Mouse (Mus musculus) left cerebral cortex, adult 8-10 months (tissue): ENCODE measurements at regions not wholly inside any gene's neighbourhood (a gene's known extent, or its start where the extent isn't known, plus 50 kb on each side); places are given as distances from the start of the nearest gene placed in this dataset.

Experiments
- DNase-seq, 2 experiments: peaks; one replicate each; pipeline ENCODE4 v3.0.0; 2022; ENCODE audit warnings: low spot score in 2 of 2

DNA sequence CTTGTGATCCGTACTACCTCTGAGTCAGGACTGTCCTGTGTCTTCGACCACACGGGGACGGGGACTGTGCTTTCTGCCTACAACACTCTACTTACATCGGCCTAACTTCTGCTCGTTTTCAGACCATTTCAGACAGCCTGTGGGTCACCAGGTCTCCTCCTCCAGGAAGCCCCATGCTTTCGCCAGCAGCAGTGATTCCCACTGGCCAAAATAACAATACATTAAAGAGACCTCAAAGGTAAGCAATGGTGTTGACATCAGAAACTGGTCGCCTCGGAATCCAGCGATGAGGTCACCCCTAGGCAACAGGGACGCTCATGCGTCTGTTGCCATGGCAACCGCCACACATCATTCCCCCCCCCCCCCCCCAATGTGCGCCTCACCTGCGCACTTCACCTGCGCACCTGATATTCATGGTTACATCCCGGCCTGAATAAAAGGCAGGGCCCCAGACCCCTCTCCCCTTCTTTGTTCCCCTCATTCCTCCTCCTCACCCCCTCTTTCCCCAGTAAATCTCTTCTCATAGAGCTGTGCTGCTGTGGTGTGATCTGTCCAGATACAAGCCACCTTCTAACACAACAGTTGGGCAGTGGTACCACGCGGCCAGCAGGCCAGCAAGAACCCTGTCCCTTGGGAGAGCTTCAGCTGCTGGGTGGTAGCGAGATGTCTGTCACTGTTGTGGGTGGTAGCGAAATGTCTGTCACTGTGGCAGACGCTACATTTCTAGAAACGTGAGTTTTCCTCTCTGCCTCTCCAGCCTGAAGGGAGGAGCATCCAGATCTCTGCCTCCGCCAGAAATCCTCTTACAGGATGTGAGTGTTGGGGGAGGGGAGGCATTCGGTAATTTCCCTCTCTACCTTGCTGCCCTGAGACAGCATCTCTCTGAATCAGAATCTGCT lies 145.0 kb downstream of the Setd4 start:
- DNase-seq, result no peak

DNA sequence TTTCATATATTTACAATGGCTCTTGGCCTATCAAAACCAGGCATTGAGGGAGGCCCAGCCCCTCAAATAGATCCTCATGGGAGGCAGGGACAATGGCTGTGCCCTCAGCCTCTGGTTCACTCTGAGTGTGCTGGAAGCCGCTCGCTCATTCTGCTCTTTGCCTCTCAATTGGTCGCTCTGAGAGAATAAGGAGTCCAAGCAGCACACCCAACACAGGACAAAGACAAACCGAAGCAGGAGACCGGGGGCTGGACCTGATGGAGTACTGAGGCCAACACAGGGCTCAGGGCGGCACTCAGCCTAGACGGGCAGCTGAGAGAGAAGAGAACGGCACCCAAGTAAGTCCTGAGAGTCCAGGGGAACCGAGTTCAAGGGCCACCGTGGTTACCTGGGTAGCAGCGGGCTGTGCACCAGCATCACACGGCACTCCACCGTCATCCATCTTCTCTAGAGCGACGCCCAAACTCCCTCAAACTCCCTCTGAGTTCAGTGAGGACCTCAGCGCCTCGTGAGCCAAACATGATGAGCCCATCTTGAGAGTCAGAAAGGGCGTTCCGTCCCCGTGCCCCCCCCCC lies 145.8 kb downstream of the Setd4 start:
- DNase-seq, result no peak

DNA sequence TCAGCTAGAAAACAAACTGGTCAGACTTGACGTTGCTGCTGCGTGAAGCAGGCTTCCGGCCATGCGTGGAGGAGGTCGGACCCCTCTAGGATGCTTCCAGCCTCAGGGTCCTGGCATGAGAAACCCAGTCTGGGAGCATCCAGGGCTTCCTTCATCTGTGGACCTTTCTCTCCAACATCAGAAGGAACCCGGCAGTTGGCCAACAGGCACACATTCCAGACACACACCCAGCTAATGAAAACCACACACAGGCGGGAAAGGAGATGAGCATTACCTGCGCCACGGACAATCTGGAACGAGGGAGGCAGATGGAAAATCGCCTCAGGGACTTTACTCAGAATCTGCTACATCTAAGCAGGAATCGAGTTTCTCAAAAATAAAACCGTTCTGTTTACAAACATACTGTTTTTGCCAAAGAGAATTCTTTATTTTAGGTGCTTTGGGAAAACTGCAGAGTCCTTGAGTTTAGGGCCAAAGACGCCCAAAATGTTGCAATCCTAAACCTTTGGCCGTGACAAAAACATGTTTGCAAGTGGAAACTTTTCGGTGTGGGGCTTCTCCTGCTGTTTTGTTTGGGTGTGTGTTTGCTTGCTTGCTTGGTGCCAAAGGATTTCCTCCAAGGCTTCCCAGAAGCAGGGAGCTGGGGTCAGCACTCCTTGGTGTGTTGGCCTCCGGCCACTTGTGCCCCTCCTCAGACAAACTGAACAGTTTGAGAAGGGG lies 147.0 kb downstream of the Setd4 start:
- DNase-seq, result no peak

DNA sequence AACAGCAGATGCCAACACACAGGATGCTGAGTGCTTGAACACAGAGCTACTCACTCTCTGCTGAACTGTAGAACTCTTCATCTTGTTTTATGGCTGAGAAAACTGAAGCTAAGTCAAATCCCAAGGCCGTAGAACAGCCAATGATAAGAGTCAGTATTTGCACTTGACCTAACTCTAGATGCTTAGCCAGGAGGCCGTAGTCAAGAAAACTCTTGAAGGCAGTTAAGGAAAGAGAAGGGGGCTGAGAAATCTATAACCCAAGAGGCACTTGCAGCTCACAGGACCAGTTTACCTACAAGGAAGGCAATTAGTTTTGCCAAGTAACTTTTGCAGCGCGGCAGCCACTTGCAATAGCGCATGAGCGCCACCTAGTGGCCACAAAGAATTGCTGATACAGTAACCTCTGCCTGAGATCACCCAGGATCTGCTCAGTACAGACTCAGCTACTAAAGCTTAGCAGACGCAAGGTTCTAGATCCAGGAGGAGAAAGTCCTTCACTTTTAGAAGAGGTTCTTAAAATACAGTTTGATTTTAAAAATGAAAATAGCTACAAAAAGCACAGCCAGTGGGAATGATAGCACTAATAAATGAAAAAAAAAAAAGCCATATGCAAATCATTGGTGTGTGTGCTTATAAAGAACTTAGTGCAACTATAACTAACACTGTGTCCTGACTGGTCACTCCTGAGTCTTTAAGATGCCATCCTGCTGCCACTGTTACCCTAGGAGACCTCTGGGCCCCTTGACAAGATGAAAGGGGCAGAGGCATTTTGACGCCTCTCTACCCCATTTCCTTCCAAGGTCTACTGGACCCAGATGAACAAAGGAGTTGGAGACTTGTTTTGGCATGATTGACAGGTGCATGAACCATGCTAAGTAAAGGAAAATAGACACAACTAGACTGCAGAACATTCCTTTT lies 149.5 kb downstream of the Setd4 start:
- DNase-seq, result peak; percentile 16 to 60

GRCm38 (mm10) chr16:93453056-93453455 lies 150.8 kb downstream of the Setd4 start:
- DNase-seq, result no peak

DNA sequence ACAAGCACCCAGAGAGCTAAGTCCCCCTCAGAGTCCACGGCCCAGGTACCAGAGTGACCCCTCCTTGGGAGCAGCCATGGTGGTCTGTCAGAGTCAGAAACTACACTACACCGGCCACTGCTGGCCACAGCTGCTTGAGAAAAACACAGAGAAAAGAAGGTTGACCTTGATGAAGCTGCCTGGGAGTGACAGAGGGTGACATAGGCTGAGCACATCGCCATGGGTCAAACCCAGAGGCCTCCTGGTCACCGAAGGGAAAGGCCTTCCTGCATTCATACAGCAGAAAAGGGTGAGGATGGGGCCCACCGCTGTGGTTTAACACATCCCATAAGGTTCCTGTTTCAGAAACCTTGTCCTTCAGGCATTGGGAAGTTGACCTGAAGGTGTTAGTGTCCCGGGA lies 153.0 kb downstream of the Setd4 start:
- no peak for DNase-seq

DNA sequence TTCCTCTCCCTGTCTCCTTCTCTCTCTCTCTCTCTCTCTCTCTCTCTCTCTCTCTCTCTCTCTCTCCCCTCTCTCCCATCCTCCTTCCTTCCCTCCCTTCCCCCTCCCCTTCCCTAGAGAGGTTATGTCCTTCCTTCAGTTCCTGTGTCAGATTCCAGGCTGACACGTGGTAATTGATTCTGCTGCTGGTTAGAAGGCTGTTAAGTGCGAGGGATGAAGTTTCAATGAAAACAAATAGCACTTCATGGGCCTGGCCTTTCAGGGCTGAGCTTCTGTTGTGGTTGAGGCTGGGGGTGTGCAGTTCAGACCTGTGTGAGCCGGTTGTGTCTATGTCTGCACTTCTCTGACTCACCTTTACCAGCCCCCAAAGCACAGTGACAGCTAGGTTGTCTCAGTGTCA lies 153.9 kb downstream of the Setd4 start:
- no peak for DNase-seq

GRCm38 (mm10) chr16:93448124-93448523 lies 155.7 kb downstream of the Setd4 start:
- no peak for DNase-seq

GRCm38 (mm10) chr16:93446970-93447369 lies 156.9 kb downstream of the Setd4 start:
- no peak for DNase-seq

DNA sequence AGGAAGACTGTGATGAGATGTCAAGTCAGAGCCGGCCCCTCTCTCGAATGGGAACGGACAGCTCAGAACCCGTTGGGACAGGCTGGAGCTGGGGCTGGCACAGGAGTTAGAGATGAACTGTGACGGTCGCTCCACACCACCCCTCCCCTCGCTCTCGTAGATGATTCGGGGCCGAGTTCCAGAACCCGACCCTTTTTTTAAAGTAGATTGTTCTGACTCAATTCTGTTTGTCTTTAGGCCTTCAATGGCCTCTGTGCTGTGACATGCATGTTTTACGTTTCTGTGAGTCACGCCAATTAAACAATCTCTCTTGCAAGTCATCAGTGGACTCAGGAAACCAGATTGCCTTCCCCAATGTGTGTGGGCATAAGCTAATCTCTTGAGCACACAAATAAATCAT lies 157.7 kb downstream of the Setd4 start:
- no peak for DNase-seq

DNA sequence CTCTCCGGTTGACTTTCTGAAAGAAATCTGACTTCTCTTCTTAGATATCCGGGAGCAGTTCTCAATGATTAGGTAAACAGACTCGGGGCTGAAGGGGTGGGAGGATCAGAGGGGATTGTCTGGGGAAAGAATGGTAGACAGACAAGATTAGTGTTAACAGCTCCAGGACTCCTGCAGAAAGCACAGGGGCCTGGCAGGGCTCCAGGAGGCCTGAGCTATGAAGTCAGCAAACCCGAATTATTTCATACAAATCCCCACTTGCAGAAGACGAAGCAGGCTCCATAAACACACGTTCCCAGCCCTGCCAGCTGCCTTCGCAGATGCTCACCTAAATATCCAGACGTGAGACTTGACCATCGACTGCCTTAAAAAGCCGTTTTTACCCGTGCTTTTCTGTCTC lies 161.0 kb downstream of the Setd4 start:
- no peak for DNase-seq

GRCm38 (mm10) chr16:93437608-93438425 lies 166.0 kb downstream of the Setd4 start:
- no peak for DNase-seq

GRCm38 (mm10) chr16:93436732-93437131 lies 167.1 kb downstream of the Setd4 start:
- no peak for DNase-seq

GRCm38 (mm10) chr16:93431316-93431715 lies 172.5 kb downstream of the Setd4 start:
- no peak for DNase-seq

GRCm38 (mm10) chr16:93429324-93429781 lies 174.5 kb downstream of the Setd4 start:
- DNase-seq, result no peak

GRCm38 (mm10) chr16:93427264-93427663 lies 176.6 kb downstream of the Setd4 start:
- DNase-seq, result no peak

DNA sequence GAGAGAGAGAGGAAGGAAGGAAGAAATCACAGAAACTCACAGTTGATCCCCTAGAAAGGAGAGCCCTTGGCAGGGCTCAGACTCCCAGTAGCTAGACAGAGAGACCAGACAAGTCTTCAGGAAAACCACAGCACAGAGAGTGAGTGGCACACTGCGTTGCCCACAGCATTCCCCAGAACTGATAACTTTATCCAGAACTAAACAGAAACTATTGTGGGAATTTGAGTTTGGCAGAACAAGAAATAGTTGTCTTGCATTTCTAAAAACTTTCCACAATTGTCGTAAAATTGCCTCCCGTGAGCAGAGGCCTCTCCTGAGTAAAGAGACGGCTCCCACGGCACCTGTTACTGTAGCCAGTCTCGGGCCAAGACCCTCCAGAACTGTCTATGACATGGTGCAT lies 178.1 kb downstream of the Setd4 start:
- no peak for DNase-seq

- DNase-seq, result no peak
These were observed 180.7 kb downstream of the Setd4 start for GRCm38 (mm10) chr16:93423174-93423573.

GRCm38 (mm10) chr16:93422221-93422620 lies 181.6 kb downstream of the Setd4 start:
- no peak for DNase-seq

DNA sequence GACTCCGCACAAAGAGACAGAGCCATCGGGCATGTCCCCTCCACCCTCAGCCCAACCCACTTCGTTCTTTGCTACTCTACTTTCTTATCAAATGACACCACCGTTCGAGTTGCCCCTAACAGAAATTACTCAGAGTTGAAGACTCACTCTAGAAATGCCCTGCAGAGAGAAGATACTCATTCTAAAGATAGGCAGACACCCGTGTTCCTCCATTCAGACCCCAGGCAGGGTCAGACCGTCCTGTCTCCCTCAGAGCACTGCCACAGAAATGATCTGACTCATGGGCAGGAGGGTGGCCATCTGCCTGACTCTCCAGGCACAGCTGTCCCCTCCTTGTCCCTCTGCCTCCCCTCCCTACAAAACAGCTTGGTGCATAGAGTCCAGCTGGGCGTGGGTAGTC lies 185.6 kb downstream of the Setd4 start:
- no peak for DNase-seq
